Mouse (Mus musculus) MEL (cell line): ENCODE measurements at regions not wholly inside any gene's neighbourhood (a gene's known extent, or its start where the extent isn't known, plus 50 kb on each side); places are given as distances from the start of the nearest gene placed in this dataset.

Experiments
- DNase-seq: peaks from one replicate; pipeline ENCODE4 v3.0.0; 2011; ENCODE audit warnings: low read depth, low spot score
- H3K27ac ChIP-seq: 2 replicates; pipeline ENCODE4 v1.5.1; 2012; ENCODE audit warnings: low read depth, mild to moderate bottlenecking, control low read depth, low read length, moderate library complexity; ENCODE audit not compliant: control insufficient read depth
- H3K27me3 ChIP-seq, 2 experiments: fragments of 150-350 bp in 1 of 2; sonication (generic) in 1 of 2; 2 replicates each; pipeline ENCODE4 v1.6.1; 2012; ENCODE audit warnings: low read length in 2 of 2, mild to moderate bottlenecking in 2 of 2, improper control_type of control experiment in 1 of 2, moderate library complexity in 1 of 2; ENCODE audit not compliant: insufficient read depth in 2 of 2, control insufficient read depth in 1 of 2
- H3K36me3 ChIP-seq, 2 experiments: 2 replicates each; pipeline ENCODE4 v1.6.1; 2012 to 2014; ENCODE audit warnings: low read length in 2 of 2, improper control_type of control experiment in 1 of 2, inconsistent platforms in 1 of 2, mild to moderate bottlenecking in 1 of 2; ENCODE audit not compliant: insufficient read depth in 2 of 2, control insufficient read depth in 1 of 2
- H3K4me1 ChIP-seq, 2 experiments: fragments of 150-350 bp in 1 of 2; sonication (generic) in 1 of 2; 2 replicates each; pipeline ENCODE4 v1.6.1; 2012; ENCODE audit warnings: low read length in 2 of 2, improper control_type of control experiment in 1 of 2, mild to moderate bottlenecking in 1 of 2; ENCODE audit not compliant: insufficient read depth in 2 of 2, control insufficient read depth in 1 of 2
- H3K4me3 ChIP-seq, 2 experiments: fragments of 150-350 bp in 1 of 2; sonication (generic) in 1 of 2; 2 replicates each; pipeline ENCODE4 v1.5.1; 2012; ENCODE audit warnings: low read depth in 2 of 2, low read length in 2 of 2, mild to moderate bottlenecking in 2 of 2, moderate library complexity in 2 of 2, control low read depth in 1 of 2, improper control_type of control experiment in 1 of 2; ENCODE audit not compliant: control insufficient read depth in 1 of 2, insufficient read depth in 1 of 2
- H3K79me2 ChIP-seq: 2 replicates; pipeline ENCODE4 v1.6.1; 2012; ENCODE audit warnings: mild to moderate bottlenecking, low read length, moderate library complexity; ENCODE audit not compliant: control insufficient read depth, poor library complexity, insufficient read depth
- H3K9ac ChIP-seq: 2 replicates; pipeline ENCODE4 v1.6.1; 2012; ENCODE audit warnings: low read depth, mild to moderate bottlenecking, control low read depth, low read length, moderate library complexity; ENCODE audit not compliant: control insufficient read depth, poor library complexity, severe bottlenecking
- H3K9me3 ChIP-seq: fragments of 150-350 bp; sonication (generic); replicated peaks from 2 replicates; pipeline ENCODE4 v1.6.1; 2012; ENCODE audit warnings: mild to moderate bottlenecking, low read length, improper control_type of control experiment, moderate library complexity; ENCODE audit not compliant: insufficient read depth
- ELF1 ChIP-seq: IDR thresholded peaks from 2 replicates; pipeline ENCODE4 v1.6.1; 2014; ENCODE audit warnings: low read depth, mild to moderate bottlenecking, inconsistent platforms, low read length, improper control_type of control experiment, moderate library complexity
- ETS1 ChIP-seq: IDR thresholded peaks from 2 replicates; pipeline ENCODE4 v1.6.1; 2012; ENCODE audit warnings: low read depth, mild to moderate bottlenecking, inconsistent platforms, low read length, improper control_type of control experiment, moderate library complexity
- GABPA ChIP-seq: IDR thresholded peaks from 2 replicates; pipeline ENCODE4 v1.6.1; 2012; ENCODE audit warnings: low read depth, mild to moderate bottlenecking, inconsistent platforms, low read length, improper control_type of control experiment, moderate library complexity
- MAFK ChIP-seq: IDR thresholded peaks from 2 replicates; pipeline ENCODE4 v1.6.1; 2011; ENCODE audit warnings: low read depth, mild to moderate bottlenecking, low read length, improper control_type of control experiment, borderline replicate concordance
- MAX ChIP-seq: IDR thresholded peaks from 2 replicates; pipeline ENCODE4 v1.6.1; 2011; ENCODE audit warnings: low read length, improper control_type of control experiment
- MEF2A ChIP-seq: IDR thresholded peaks from 2 replicates; pipeline ENCODE4 v1.6.1; 2014; ENCODE audit warnings: low read depth, mild to moderate bottlenecking, inconsistent platforms, low read length, improper control_type of control experiment; ENCODE audit not compliant: poor library complexity, insufficient replicate concordance, severe bottlenecking; ENCODE audit errors: extremely low read depth
- MXI1 ChIP-seq: IDR thresholded peaks from 2 replicates; pipeline ENCODE4 v1.6.1; 2011; ENCODE audit warnings: mild to moderate bottlenecking, low read depth, low read length, improper control_type of control experiment
- MYB ChIP-seq: IDR thresholded peaks from 2 replicates; pipeline ENCODE4 v1.6.1; 2011; ENCODE audit warnings: mild to moderate bottlenecking, low read depth, low read length, improper control_type of control experiment
- NELFE ChIP-seq: IDR thresholded peaks from 2 replicates; pipeline ENCODE4 v1.6.1; 2011; ENCODE audit warnings: low read depth, low read length, improper control_type of control experiment
- NRF1 ChIP-seq: IDR thresholded peaks from 2 replicates; pipeline ENCODE4 v1.6.1; 2014; ENCODE audit warnings: low read depth, mild to moderate bottlenecking, inconsistent platforms, low read length, improper control_type of control experiment, moderate library complexity; ENCODE audit not compliant: poor library complexity, insufficient read depth, severe bottlenecking
- POLR2AphosphoS2 ChIP-seq: IDR thresholded peaks from 2 replicates; pipeline ENCODE4 v1.6.1; 2011; ENCODE audit warnings: low read length, improper control_type of control experiment
- RAD21 ChIP-seq: IDR thresholded peaks from 2 replicates; pipeline ENCODE4 v1.6.1; 2011; ENCODE audit warnings: mild to moderate bottlenecking, low read depth, low read length, improper control_type of control experiment
- RCOR1 ChIP-seq: IDR thresholded peaks from 2 replicates; pipeline ENCODE4 v1.6.1; 2012; ENCODE audit warnings: low read depth, mild to moderate bottlenecking, inconsistent platforms, low read length, improper control_type of control experiment
- SMC3 ChIP-seq: IDR thresholded peaks from 2 replicates; pipeline ENCODE4 v1.6.1; 2011; ENCODE audit warnings: low read depth, low read length, improper control_type of control experiment
- TBP ChIP-seq: IDR thresholded peaks from 2 replicates; pipeline ENCODE4 v1.8.0; 2011; ENCODE audit warnings: low read depth, low read length, improper control_type of control experiment
- TCF12 ChIP-seq: IDR thresholded peaks from 2 replicates; pipeline ENCODE4 v1.6.1; 2014; ENCODE audit warnings: low read depth, mild to moderate bottlenecking, inconsistent platforms, low read length, improper control_type of control experiment, moderate library complexity
- UBTF ChIP-seq: IDR thresholded peaks from 2 replicates; pipeline ENCODE4 v1.6.1; 2012; ENCODE audit warnings: low read depth, mild to moderate bottlenecking, inconsistent platforms, low read length, improper control_type of control experiment, moderate library complexity, borderline replicate concordance; ENCODE audit not compliant: insufficient read depth
- USF1 ChIP-seq: IDR thresholded peaks from 2 replicates; pipeline ENCODE4 v1.6.1; 2014; ENCODE audit warnings: low read depth, mild to moderate bottlenecking, inconsistent platforms, low read length, improper control_type of control experiment, moderate library complexity
- ZC3H11A ChIP-seq: IDR thresholded peaks from 2 replicates; pipeline ENCODE4 v1.6.1; 2012; ENCODE audit warnings: low read depth, mild to moderate bottlenecking, inconsistent platforms, low read length, improper control_type of control experiment
- ZKSCAN1 ChIP-seq: IDR thresholded peaks from 2 replicates; pipeline ENCODE4 v1.6.1; 2012; ENCODE audit warnings: low read depth, mild to moderate bottlenecking, inconsistent platforms, low read length, improper control_type of control experiment, moderate library complexity

- Histone ChIP-seq H3K4me1 (no peaks in the 10 kb centered on the region), H3K79me2 (no peaks in the 10 kb centered on the region), H3K9ac (no peak overlapping the region), H3K36me3 (no peaks in the 10 kb centered on the region), H3K27me3 (no peaks in the 10 kb centered on the region), H3K27ac (no peak overlapping the region), H3K9me3 (no peaks in the 10 kb centered on the region), H3K4me3 (no peak overlapping the region)
- DNase-seq: no peak
- TF ChIP-seq MXI1 (no peak), MYB (no peak), ZKSCAN1 (no peak)
Measured at GRCm38 (mm10) chr16:55378701-55379100, 80.9 kb upstream of the Zpld1 start.

- TF ChIP-seq ZC3H11A (no peak), ELF1 (no peak)
- Histone ChIP-seq H3K79me2 (no peaks in the 10 kb centered on the region), H3K27me3 (no peaks in the 10 kb centered on the region), H3K9me3 (no peaks in the 10 kb centered on the region), H3K4me1 (no peaks in the 10 kb centered on the region), H3K9ac (no peak overlapping the region), H3K4me3 (no peak overlapping the region), H3K27ac (no peak overlapping the region), H3K36me3 (no peaks in the 10 kb centered on the region)
- DNase-seq: no peak
Measured at GRCm38 (mm10) chr16:55375922-55376321, 78.1 kb upstream of the Zpld1 start.

- H3K27ac ChIP-seq: no peak overlapping the region
- no peaks in the 10 kb centered on the region for H3K79me2 ChIP-seq
- no peaks in the 10 kb centered on the region for H3K9me3 ChIP-seq
- H3K4me1 ChIP-seq: no peaks in the 10 kb centered on the region
- no peaks in the 10 kb centered on the region for H3K27me3 ChIP-seq
- H3K36me3 ChIP-seq: no peaks in the 10 kb centered on the region
- TF ChIP-seq ETS1 (no peak), NELFE (no peak), RAD21 (no peak), ZKSCAN1 (no peak), SMC3 (no peak), NRF1 (no peak), MEF2A (no peak), TBP (no peak), GABPA (no peak), UBTF (no peak), USF1 (no peak), MAFK (no peak), MAX (no peak), POLR2AphosphoS2 (no peak), MXI1 (no peak), TCF12 (no peak), RCOR1 (no peak)
- H3K9ac ChIP-seq: no peak overlapping the region
- DNase-seq: no peak
- no peak overlapping the region for H3K4me3 ChIP-seq
Measured at GRCm38 (mm10) chr16:55357686-55358085, 59.9 kb upstream of the Zpld1 start.
